Mouse (Mus musculus) olfactory bulb, adult 2 months (tissue): ENCODE measurements around the gene Mtus2.

Source experiments
- CTCF ChIP-seq: fragments of 200-500 bp; IDR thresholded peaks from 2 replicates; pipeline ENCODE4 v1.5.1; 2012; ENCODE audit warnings: low read depth, mild to moderate bottlenecking, low read length, moderate library complexity; ENCODE audit not compliant: insufficient read depth
- POLR2A ChIP-seq: fragments of 200-500 bp; IDR thresholded peaks from 2 replicates; pipeline ENCODE4 v1.6.1; 2012; ENCODE audit warnings: mild to moderate bottlenecking, low read depth, low read length, moderate library complexity; ENCODE audit not compliant: insufficient read depth

DNA sequence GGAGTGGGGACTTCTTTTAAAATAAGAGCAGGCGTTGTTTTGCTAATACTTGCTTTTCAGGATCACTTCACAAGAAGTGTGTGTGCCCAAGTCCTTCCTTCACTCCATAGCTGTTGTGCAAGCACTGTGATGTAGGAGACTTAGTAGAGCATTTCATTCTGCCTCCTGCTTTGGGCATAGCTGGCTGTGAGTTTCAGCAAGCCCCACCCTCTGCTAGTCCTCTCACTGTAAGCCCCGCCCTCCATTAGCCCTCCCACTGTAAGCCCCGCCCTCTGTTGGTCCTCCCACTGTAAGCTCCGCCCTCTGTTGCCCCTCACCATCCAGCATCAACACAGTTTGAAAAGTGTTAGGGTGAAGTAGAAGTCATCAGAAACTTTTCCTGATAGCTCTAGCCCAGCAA is 310.3 kb downstream of the Mtus2 start:
- no peak for TF ChIP-seq POLR2A
- TF ChIP-seq CTCF: no peak
